Mouse (Mus musculus) kidney, postnatal 4 days (tissue): ENCODE results near the gene Wfdc3.

Source experiments
- DNase-seq, 2 experiments: peaks; one replicate each; pipeline ENCODE4 v3.0.0; 2021; ENCODE audit warnings: mixed read lengths in 2 of 2

Wfdc3 gene

GRCm38 (mm10) chr2:164773989-164774364, 28.2 kb upstream of the Wfdc3 start:
- no peak for DNase-seq

- DNase-seq = no peak
Measured at GRCm38 (mm10) chr2:164773229-164773988, 27.7 kb upstream of the Wfdc3 start.

- DNase-seq = no peak
Measured at GRCm38 (mm10) chr2:164771123-164771522, 25.4 kb upstream of the Wfdc3 start.

- DNase-seq = no peak
Measured at GRCm38 (mm10) chr2:164770279-164770678, 24.5 kb upstream of the Wfdc3 start.

GRCm38 (mm10) chr2:164769258-164770037, 23.7 kb upstream of the Wfdc3 start, which contains the start of gene Ube2c:
TSS of gene Ube2c (plus strand) at chr2:164769898.
- DNase-seq = peak; percentile 98 to 99

GRCm38 (mm10) chr2:164767812-164768540, 22.2 kb upstream of the Wfdc3 start:
- DNase-seq = peak in 1 of 2 experiments; percentile 24

- DNase-seq = no peak
Measured at GRCm38 (mm10) chr2:164765841-164766240, 20.1 kb upstream of the Wfdc3 start.

- DNase-seq = no peak
Measured at GRCm38 (mm10) chr2:164762593-164762992, 16.9 kb upstream of the Wfdc3 start.

GRCm38 (mm10) chr2:164761971-164762370, 16.2 kb upstream of the Wfdc3 start:
- no peak for DNase-seq

- DNase-seq = no peak
Measured at GRCm38 (mm10) chr2:164761502-164761901, 15.8 kb upstream of the Wfdc3 start.

- DNase-seq = no peak
Measured at GRCm38 (mm10) chr2:164760059-164760833, 14.5 kb upstream of the Wfdc3 start.

- no peak for DNase-seq
Measured at GRCm38 (mm10) chr2:164758692-164759091, 13.0 kb upstream of the Wfdc3 start.

- no peak for DNase-seq
Measured at GRCm38 (mm10) chr2:164757841-164758240, 12.1 kb upstream of the Wfdc3 start.

- no peak for DNase-seq
Measured at GRCm38 (mm10) chr2:164754800-164755199, 9.1 kb upstream of the Wfdc3 start.

GRCm38 (mm10) chr2:164754105-164754504, 8.4 kb upstream of the Wfdc3 start:
- DNase-seq = no peak

- no peak for DNase-seq
Measured at GRCm38 (mm10) chr2:164752454-164752853, 6.7 kb upstream of the Wfdc3 start.

GRCm38 (mm10) chr2:164748991-164749390, 3.3 kb upstream of the Wfdc3 start:
- no peak for DNase-seq

GRCm38 (mm10) chr2:164748191-164748590, 2.5 kb upstream of the Wfdc3 start:
- DNase-seq = no peak

- DNase-seq = no peak
Measured at GRCm38 (mm10) chr2:164746693-164747092, 962 bp upstream of the Wfdc3 start.

GRCm38 (mm10) chr2:164744987-164745386, 744 bp downstream of the Wfdc3 start:
- DNase-seq = no peak

GRCm38 (mm10) chr2:164739876-164740275, 5.9 kb downstream of the Wfdc3 start:
- no peak for DNase-seq

- peak in 1 of 2 experiments; percentile 17 for DNase-seq
Measured at GRCm38 (mm10) chr2:164737377-164738090, 8.2 kb downstream of the Wfdc3 start.
